Mouse (Mus musculus): ENCODE data around the gene Cox7a1.

DNA sequence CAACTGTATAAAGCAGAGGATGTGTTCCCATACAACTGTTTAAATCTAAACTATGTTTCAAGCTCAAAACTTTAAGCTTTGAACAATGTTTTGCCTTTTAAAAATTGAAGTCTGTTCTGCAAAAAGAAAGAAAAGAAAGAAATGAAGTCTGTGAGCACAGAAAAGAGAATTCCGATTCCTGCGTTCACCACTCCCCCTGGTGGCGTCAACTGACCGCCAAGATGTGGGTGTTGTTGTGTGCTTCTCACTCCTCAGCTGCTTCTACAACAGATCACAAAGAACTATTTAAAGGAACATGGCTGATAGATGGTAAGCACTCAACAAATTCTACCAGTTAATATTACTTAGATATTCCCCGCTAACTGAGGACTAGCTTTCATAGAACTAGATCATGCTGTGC lies 20.8 kb upstream of the Cox7a1 start:
- TF ChIP-seq CTCF (IDR thresholded peaks at IDR 0.05; ENCODE audit: control insufficient read depth, insufficient read depth, insufficient replicate concordance, low read depth, low read length) (no peak), POLR2A (IDR thresholded peaks at IDR 0.05; ENCODE audit: control insufficient read depth, low read depth, low read length) (no peak)

Data from testis, adult 2 months (tissue).